Mouse (Mus musculus): Measurements from ENCODE around the gene Hapln3.

DNA sequence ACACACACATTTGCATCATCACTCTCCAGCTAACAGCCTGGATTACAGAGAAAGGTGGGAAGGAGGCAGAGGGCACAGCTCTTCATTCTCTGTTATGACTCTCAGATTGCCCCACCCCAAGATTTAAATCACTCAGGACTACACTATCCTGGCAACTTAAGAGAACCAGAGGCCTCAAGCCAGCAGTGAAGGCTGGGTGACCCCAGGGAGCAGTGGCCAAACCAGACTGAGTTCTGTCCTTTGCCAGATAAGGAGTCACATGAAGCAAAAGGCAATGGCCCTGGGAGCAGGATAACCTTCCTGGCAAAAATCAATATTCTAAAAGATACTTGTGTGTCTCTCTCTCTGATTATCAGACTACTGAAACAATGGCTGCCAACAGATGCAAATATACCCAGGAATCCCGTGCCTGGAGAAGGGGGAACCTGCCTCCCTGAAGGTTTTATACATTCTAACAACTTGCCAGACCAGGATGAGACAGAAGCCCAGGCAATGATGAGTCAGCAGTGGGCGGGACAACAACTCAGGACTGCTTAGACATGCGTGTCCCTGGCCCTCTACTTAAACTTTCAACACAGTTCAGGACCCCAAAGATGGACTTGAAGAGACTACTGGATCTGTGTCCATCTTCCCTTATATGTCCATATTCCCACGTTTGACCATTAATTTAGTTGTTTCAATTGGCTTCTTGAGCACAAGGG, 9.2 kb upstream of the Hapln3 start:
- TF ChIP-seq CTCF (IDR thresholded peaks at IDR 0.05; ENCODE audit: control insufficient read depth, insufficient read depth, low read length) (no peak), POLR2A (IDR thresholded peaks at IDR 0.05; ENCODE audit: borderline replicate concordance, control insufficient read depth, low read depth, low read length) (no peak)

Data from bone marrow, adult 2 months (tissue).